Mouse (Mus musculus): Measurements from ENCODE around the gene Mettl25.

- TF ChIP-seq CTCF (IDR thresholded peaks at IDR 0.05; ENCODE audit: control insufficient read depth, insufficient read depth, insufficient replicate concordance, low read depth, low read length) (no peak), POLR2A (IDR thresholded peaks at IDR 0.05; ENCODE audit: control insufficient read depth, low read depth, low read length) (no peak)
Measured at GRCm38 (mm10) chr10:105772821-105773302, 68.3 kb downstream of the Mettl25 start.
